Comparison of ENCODE assay signal across 19 mouse cellular contexts in the genomic region with DNA sequence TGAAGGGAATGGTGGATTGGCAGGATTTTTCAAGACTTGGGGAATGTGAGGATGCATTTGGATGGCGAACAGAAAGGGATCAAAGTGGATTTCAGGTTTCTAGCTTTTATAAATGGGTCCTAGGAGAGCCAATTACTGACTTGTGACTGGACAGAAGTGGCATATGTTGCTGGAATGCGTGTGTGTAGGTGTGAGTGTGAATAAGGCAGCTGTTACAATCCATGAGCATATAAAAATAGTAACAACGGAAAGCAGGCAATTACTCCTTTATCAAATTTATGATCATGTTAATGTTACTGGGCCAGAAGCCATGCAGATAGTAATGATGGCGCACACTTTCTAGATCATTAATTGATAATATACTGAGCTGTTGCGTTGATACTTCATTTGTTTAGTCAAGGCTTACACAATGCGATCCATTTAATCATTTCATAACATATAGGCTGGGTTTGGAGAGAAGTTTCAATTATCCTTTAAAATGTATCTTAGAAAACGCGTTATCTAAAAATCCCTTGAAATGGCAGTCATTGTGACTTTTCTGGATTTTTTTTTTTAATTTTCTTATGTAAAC. TPM values are rescaled to one million over a fixed set of nuclear protein-coding genes. Genes with fewer than 3 reads are reported as not detected.
"Had no signal": no experiment of that assay in that cellular context is flagged by ENCODE, and none has a peak within 500 bp of the region (broad histone marks: within the 10 kb centered on the region; RNA-seq: fewer than 3 reads in every experiment).

No protein-coding gene starts in this region.

- H3K4me2 ChIP-seq: liver, embryonic 11.5 days; liver, embryonic 13.5 days; liver, embryonic 15.5 days; midbrain, embryonic 11.5 days; midbrain, embryonic 13.5 days; midbrain, embryonic 15.5 days; neural tube, embryonic 12.5 days; stomach, embryonic 15.5 days had no signal

- H3K36me3 ChIP-seq: liver, embryonic 13.5 days; liver, embryonic 15.5 days; midbrain, embryonic 13.5 days; midbrain, embryonic 15.5 days; neural tube, embryonic 12.5 days; stomach, embryonic 15.5 days had no signal

- H3K4me1 ChIP-seq: liver, embryonic 13.5 days; liver, embryonic 15.5 days; megakaryocyte, embryonic 14.5 days; midbrain, embryonic 15.5 days; neural tube, embryonic 12.5 days; stomach, embryonic 15.5 days had no signal

- ATAC-seq: liver, postnatal 0 days; midbrain, embryonic 13.5 days; midbrain, embryonic 15.5 days had no signal

- DNase-seq: liver, embryonic 13.5 days; liver, postnatal 0 days; lung, adult 2 months; right cerebral cortex, postnatal 14 days; thymus, adult 18-20 months; thymus, postnatal 14 days; thymus, postnatal 36 days had no signal

- H3K4me3 ChIP-seq: liver, embryonic 13.5 days; liver, embryonic 15.5 days; megakaryocyte, embryonic 14.5 days; midbrain, embryonic 13.5 days; midbrain, embryonic 15.5 days; neural tube, embryonic 12.5 days; stomach, embryonic 15.5 days had no signal

- H3K9ac ChIP-seq: liver, embryonic 13.5 days; liver, embryonic 15.5 days; liver, postnatal 0 days; midbrain, embryonic 13.5 days; midbrain, embryonic 15.5 days; neural tube, embryonic 12.5 days; stomach, embryonic 15.5 days had no signal

- H3K27me3 ChIP-seq: liver, embryonic 13.5 days; liver, embryonic 15.5 days; megakaryocyte, embryonic 14.5 days; midbrain, embryonic 13.5 days; midbrain, embryonic 15.5 days; neural tube, embryonic 12.5 days; stomach, embryonic 15.5 days had no signal

- H3K27ac ChIP-seq: liver, embryonic 13.5 days; liver, embryonic 15.5 days; macrophage; midbrain, embryonic 13.5 days; midbrain, embryonic 15.5 days; neural tube, embryonic 12.5 days; stomach, embryonic 15.5 days; stomach, postnatal 0 days had no signal

- H3K9me3 ChIP-seq: liver, embryonic 13.5 days; liver, embryonic 15.5 days; megakaryocyte, embryonic 14.5 days; midbrain, embryonic 13.5 days; midbrain, embryonic 15.5 days; neural tube, embryonic 12.5 days; stomach, embryonic 15.5 days had no signal

RNA-seq across cellular contexts. Expression of a gene that starts 29.9 kb away (rescaled TPM):
- total RNA-seq: monocyte, adult 5-6 weeks; neutrophil, adult 5-6 weeks had no signal
